Mouse (Mus musculus) hindbrain, embryonic 14.5 days (tissue): Measurements from ENCODE around the gene Ubac2. TPM values are rescaled to one million over a fixed set of nuclear protein-coding genes. Genes with fewer than 3 reads are reported as not detected.

Source experiments
- ATAC-seq: fragments of 200-750 bp; cut with Nextera tagmentation; 2 replicates; pipeline ENCODE4 v1.8.0; 2017; ENCODE audit warnings: moderate number of reproducible peaks, mild to moderate bottlenecking, moderate TSS enrichment, moderate library complexity; ENCODE audit not compliant: low FRiP score
- DNase-seq: peaks from one replicate; pipeline ENCODE4 v3.0.0-alpha.2; 2015; ENCODE audit warnings: low spot score
- H3K27ac ChIP-seq: fragments of 300-500 bp; sonication (generic); 2 replicates; pipeline ENCODE4 v1.5.1; 2014; ENCODE audit warnings: mild to moderate bottlenecking, moderate library complexity
- H3K27me3 ChIP-seq: fragments of 300-500 bp; sonication (generic); 2 replicates; pipeline ENCODE4 v1.6.1; 2014; ENCODE audit warnings: mild to moderate bottlenecking, low read length, mixed read lengths; ENCODE audit not compliant: control insufficient read depth, insufficient read depth
- H3K36me3 ChIP-seq: fragments of 300-500 bp; sonication (generic); replicated peaks from 2 replicates; pipeline ENCODE4 v1.6.1; 2014; ENCODE audit not compliant: control insufficient read depth, insufficient read depth
- H3K4me1 ChIP-seq: fragments of 300-500 bp; sonication (generic); replicated peaks from 2 replicates; pipeline ENCODE4 v1.6.1; 2014; ENCODE audit warnings: antibody characterized with exemption, low read length, mixed read lengths; ENCODE audit not compliant: control insufficient read depth, insufficient read depth
- H3K4me2 ChIP-seq: fragments of 300-500 bp; sonication (generic); replicated peaks from 2 replicates; pipeline ENCODE4 v1.6.1; 2014; ENCODE audit warnings: mild to moderate bottlenecking, moderate library complexity
- H3K4me3 ChIP-seq: fragments of 300-500 bp; sonication (generic); replicated peaks from 2 replicates; pipeline ENCODE4 v1.5.1; 2014; ENCODE audit warnings: mild to moderate bottlenecking, low read length
- H3K9ac ChIP-seq: fragments of 300-500 bp; sonication (generic); 2 replicates; pipeline ENCODE4 v1.6.1; 2014
- H3K9me3 ChIP-seq: fragments of 300-500 bp; sonication (generic); 2 replicates; pipeline ENCODE4 v1.6.1; 2016; ENCODE audit warnings: low read length; ENCODE audit not compliant: control insufficient read depth
- WGBS: fragments of 180-500 bp; shearing (Covaris S2); extraction: QIAGEN DNeasy Blood & Tissue Kit; methylation state at CpG from one replicate; pipeline ENCODE4 v1.1.7; 2014; 5-methylcytosine and 5-hydroxymethylcytosine counted together
- polyA plus RNA-seq: library from polyadenylated mRNA; unstranded; fragments of >200 nt; fragmentation: Nextera tagmentation; extraction: Ambion mirVana; gene quantifications from 2 replicates; pipeline ENCODE4 v1.2.1, GENCODE M21; 2014

The Ubac2 gene
- polyA plus RNA-seq, 1 experiment from 2014 or later, result 49.6 TPM

GRCm38 (mm10) chr14:121916311-121917094 lies 38.1 kb downstream of the Ubac2 start:
- DNase-seq (no peak), ATAC-seq (no peak)
- no peaks in the 10 kb centered on the region for H3K9me3 ChIP-seq
- no peak overlapping the region for H3K9ac ChIP-seq
- no peaks in the 10 kb centered on the region for H3K4me1 ChIP-seq
- H3K4me2 ChIP-seq, result no peak overlapping the region
- WGBS, result 92% methylated on average over 6 of the region's 6 CpGs
- H3K27ac ChIP-seq, result no peak overlapping the region
- peaks cover 30% of the 10 kb centered on the region for H3K36me3 ChIP-seq
- no peaks in the 10 kb centered on the region for H3K27me3 ChIP-seq
- H3K4me3 ChIP-seq, result no peak overlapping the region

GRCm38 (mm10) chr14:121918266-121918665 lies 39.8 kb downstream of the Ubac2 start:
- DNase-seq (no peak), ATAC-seq (no peak)
- Histone ChIP-seq H3K27ac (no peak overlapping the region), H3K36me3 (peaks cover 20% of the 10 kb centered on the region), H3K4me3 (no peak overlapping the region), H3K9me3 (no peaks in the 10 kb centered on the region), H3K4me1 (no peaks in the 10 kb centered on the region), H3K9ac (no peak overlapping the region), H3K27me3 (no peaks in the 10 kb centered on the region), H3K4me2 (no peak overlapping the region)
- 63% methylated on average over 3 of the region's 3 CpGs for WGBS

DNA sequence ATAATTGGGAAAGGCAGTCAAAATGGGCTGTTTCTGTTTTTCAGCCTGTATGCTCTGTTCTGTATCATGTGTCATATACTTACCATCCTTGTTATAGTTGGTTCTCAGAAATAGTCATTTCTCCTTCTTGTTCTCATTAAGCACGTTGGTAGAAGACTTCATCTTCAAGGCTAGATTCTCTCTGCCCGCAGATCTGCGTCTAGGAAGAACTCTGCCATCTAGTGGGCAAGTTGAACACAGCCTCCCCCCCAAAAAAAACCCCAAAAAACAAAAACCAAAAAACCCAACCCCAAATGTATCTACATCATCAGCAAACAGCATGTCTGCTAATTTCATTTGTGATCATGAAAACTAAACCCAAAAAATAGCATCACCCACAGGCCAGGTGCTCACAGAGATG lies 41.3 kb downstream of the Ubac2 start:
- WGBS, result 41% methylated on average over 3 of the region's 3 CpGs

GRCm38 (mm10) chr14:121920511-121921124 lies 42.2 kb downstream of the Ubac2 start:
- no peak overlapping the region for H3K4me2 ChIP-seq
- H3K36me3 ChIP-seq, result peaks cover 18% of the 10 kb centered on the region
- no peak overlapping the region for H3K27ac ChIP-seq
- H3K9ac ChIP-seq, result no peak overlapping the region
- H3K4me1 ChIP-seq, result no peaks in the 10 kb centered on the region
- H3K9me3 ChIP-seq, result no peaks in the 10 kb centered on the region
- H3K27me3 ChIP-seq, result no peaks in the 10 kb centered on the region
- DNase-seq, result no peak
- H3K4me3 ChIP-seq, result no peak overlapping the region
- peak; percentile 21; the same call in 1 of the 2 replicates for ATAC-seq
- 83% methylated on average over 12 of the region's 12 CpGs for WGBS

More for the DNA sequence above, 41.3 kb downstream of the Ubac2 start:
- Histone ChIP-seq H3K27ac (no peak overlapping the region), H3K4me1 (no peaks in the 10 kb centered on the region), H3K4me2 (no peak overlapping the region), H3K4me3 (no peak overlapping the region), H3K9ac (no peak overlapping the region), H3K27me3 (no peaks in the 10 kb centered on the region), H3K9me3 (no peaks in the 10 kb centered on the region), H3K36me3 (peaks cover 20% of the 10 kb centered on the region)
- DNase-seq, result no peak
- no peak for ATAC-seq

GRCm38 (mm10) chr14:121922016-121922415 lies 43.6 kb downstream of the Ubac2 start:
- H3K4me2 ChIP-seq, result no peak overlapping the region
- no peak for DNase-seq
- no peaks in the 10 kb centered on the region for H3K4me1 ChIP-seq
- H3K9me3 ChIP-seq, result no peaks in the 10 kb centered on the region
- no peak overlapping the region for H3K9ac ChIP-seq
- no peak for ATAC-seq
- H3K36me3 ChIP-seq, result peaks cover 5% of the 10 kb centered on the region
- no peak overlapping the region for H3K4me3 ChIP-seq
- H3K27me3 ChIP-seq, result no peaks in the 10 kb centered on the region
- WGBS, result 87% methylated on average over 4 of the region's 4 CpGs
- no peak overlapping the region for H3K27ac ChIP-seq

- no peaks in the 10 kb centered on the region for H3K27me3 ChIP-seq
- H3K36me3 ChIP-seq, result no peaks in the 10 kb centered on the region; the same call in 1 of the 2 replicates
- no peak overlapping the region for H3K4me3 ChIP-seq
- H3K4me1 ChIP-seq, result no peaks in the 10 kb centered on the region
- H3K9ac ChIP-seq, result no peak overlapping the region
- WGBS, result 88% methylated on average over 4 of the region's 4 CpGs
- H3K27ac ChIP-seq, result no peak overlapping the region
- H3K4me2 ChIP-seq, result no peak overlapping the region
- no peak for ATAC-seq
- DNase-seq, result no peak
- H3K9me3 ChIP-seq, result no peaks in the 10 kb centered on the region
Observed at GRCm38 (mm10) chr14:121922731-121923130, 44.3 kb downstream of the Ubac2 start.

- 86% methylated on average over 6 of the region's 6 CpGs for WGBS
- no peak for DNase-seq
- H3K4me3 ChIP-seq, result no peak overlapping the region
- ATAC-seq, result no peak
- no peaks in the 10 kb centered on the region for H3K27me3 ChIP-seq
- H3K9me3 ChIP-seq, result no peaks in the 10 kb centered on the region
- H3K27ac ChIP-seq, result no peak overlapping the region
- no peaks in the 10 kb centered on the region for H3K4me1 ChIP-seq
- no peaks in the 10 kb centered on the region for H3K36me3 ChIP-seq
- no peak overlapping the region for H3K9ac ChIP-seq
- H3K4me2 ChIP-seq, result no peak overlapping the region
Observed at GRCm38 (mm10) chr14:121924876-121925275, 46.5 kb downstream of the Ubac2 start.

DNA sequence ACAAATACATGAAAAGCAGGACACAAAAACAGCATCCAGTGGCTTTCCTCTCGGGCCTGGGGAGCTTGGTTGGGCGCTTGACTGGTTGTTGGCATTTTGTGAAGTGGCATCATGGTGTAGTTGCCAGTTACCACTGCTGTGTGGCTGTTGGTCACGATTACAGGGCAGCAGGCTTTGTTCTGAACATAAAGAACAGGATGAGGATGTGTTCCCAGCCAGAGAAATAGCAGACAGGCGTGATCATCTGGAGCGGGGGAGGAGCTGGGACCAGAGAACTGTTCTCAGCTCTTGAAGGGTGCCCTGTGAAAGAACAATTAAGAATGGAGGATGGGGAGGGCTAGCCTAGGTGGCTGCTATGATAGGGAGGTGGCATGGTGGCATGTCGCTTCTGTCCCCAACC lies 48.5 kb downstream of the Ubac2 start:
- no peak overlapping the region for H3K4me2 ChIP-seq
- no peaks in the 10 kb centered on the region for H3K27me3 ChIP-seq
- no peaks in the 10 kb centered on the region; the same call in 1 of the 2 replicates for H3K4me1 ChIP-seq
- H3K4me3 ChIP-seq, result no peak overlapping the region
- no peak overlapping the region for H3K9ac ChIP-seq
- no peaks in the 10 kb centered on the region for H3K9me3 ChIP-seq
- no peak for DNase-seq
- no peak for ATAC-seq
- no peaks in the 10 kb centered on the region for H3K36me3 ChIP-seq
- no peak overlapping the region for H3K27ac ChIP-seq
- WGBS, result 87% methylated on average over 6 of the region's 6 CpGs

GRCm38 (mm10) chr14:121927451-121927850 lies 49.0 kb downstream of the Ubac2 start:
- Histone ChIP-seq H3K4me2 (no peak overlapping the region), H3K36me3 (no peaks in the 10 kb centered on the region), H3K9ac (no peak overlapping the region), H3K9me3 (no peaks in the 10 kb centered on the region), H3K27me3 (no peaks in the 10 kb centered on the region), H3K4me1 (no peaks in the 10 kb centered on the region; the same call in 1 of the 2 replicates), H3K27ac (no peak overlapping the region), H3K4me3 (no peak overlapping the region)
- ATAC-seq (0 out of 2 replicates have a peak, but pooled peaks have one; percentile 41), DNase-seq (no peak)
- 94% methylated on average over 8 of the region's 8 CpGs for WGBS
